Mouse (Mus musculus): ENCODE measurements around the gene Slc25a21. TPM values are rescaled to one million over a fixed set of nuclear protein-coding genes. Genes with fewer than 3 reads are reported as not detected.

Gene Slc25a21
- polyA plus RNA-seq, 1 experiment: 0.62 TPM

DNA sequence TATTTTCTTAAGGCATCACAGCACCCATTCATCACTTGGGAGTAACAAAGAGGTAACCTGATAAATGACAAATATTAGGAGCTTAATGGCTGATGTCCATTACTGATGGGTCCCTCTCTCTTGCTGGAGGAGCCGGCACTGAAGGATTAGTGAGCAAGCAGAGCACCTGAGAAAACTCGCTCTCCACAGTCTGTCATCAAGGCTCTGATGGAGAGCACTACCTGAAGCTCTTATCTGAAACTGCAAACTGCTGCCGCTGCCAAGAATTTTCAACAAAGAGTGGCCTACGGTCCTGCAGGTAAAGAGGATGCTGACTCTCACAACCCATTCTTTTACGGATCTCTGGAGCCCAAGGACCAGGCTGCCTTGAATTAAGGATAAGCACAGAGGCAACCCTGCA lies 372.6 kb downstream of the Slc25a21 start:
- Histone ChIP-seq H3K27ac (ENCODE audit: insufficient read depth, low read length) (no peak overlapping the region), H3K4me3 (replicated peaks; ENCODE audit: insufficient read depth, low read depth, low read length) (no peak overlapping the region), H3K4me1 (ENCODE audit: control insufficient read depth, insufficient read depth, low read length) (no peaks in the 10 kb centered on the region), H3K27me3 (ENCODE audit: control insufficient read depth, insufficient read depth, low read length) (no peaks in the 10 kb centered on the region)
- DNase-seq: no peak
- 84% methylated on average over 5 of the region's 5 CpGs for WGBS
- TF ChIP-seq POLR2A (IDR thresholded peaks at IDR 0.05; ENCODE audit: borderline replicate concordance, insufficient read depth, low read length) (no peak), CTCF (IDR thresholded peaks at IDR 0.05; ENCODE audit: borderline replicate concordance, insufficient read depth, low read depth, low read length) (no peak)

DNA sequence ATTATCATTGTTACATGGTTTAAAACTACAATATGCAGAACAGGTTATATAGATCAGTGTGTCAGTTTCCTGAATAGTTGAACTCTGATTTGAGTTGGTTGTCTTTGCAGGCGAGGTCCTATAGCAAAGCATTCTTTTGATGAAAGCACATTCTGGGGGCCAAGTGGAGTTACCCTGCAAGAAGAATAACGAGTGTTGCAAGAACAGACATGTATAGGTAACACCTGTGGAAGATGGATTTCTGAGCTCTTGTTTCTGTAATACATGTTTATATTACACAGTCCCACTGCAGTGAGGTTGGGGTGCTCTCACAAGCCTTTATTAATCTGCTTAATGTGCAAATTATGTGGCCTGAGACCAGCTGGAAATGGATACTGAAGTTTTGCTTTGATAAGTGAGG lies 375.1 kb downstream of the Slc25a21 start:
- no peak overlapping the region for H3K27ac ChIP-seq (ENCODE audit: insufficient read depth, low read length)
- no peak overlapping the region for H3K4me3 ChIP-seq (replicated peaks; ENCODE audit: insufficient read depth, low read depth, low read length)
- H3K4me1 ChIP-seq (ENCODE audit: control insufficient read depth, insufficient read depth, low read length): no peaks in the 10 kb centered on the region
- H3K27me3 ChIP-seq (ENCODE audit: control insufficient read depth, insufficient read depth, low read length): no peaks in the 10 kb centered on the region
- WGBS: 66% methylated on average over 2 of the region's 2 CpGs
- DNase-seq: no peak
- TF ChIP-seq CTCF (IDR thresholded peaks at IDR 0.05; ENCODE audit: borderline replicate concordance, insufficient read depth, low read depth, low read length): no peak
- no peak for TF ChIP-seq POLR2A (IDR thresholded peaks at IDR 0.05; ENCODE audit: borderline replicate concordance, insufficient read depth, low read length)

DNA sequence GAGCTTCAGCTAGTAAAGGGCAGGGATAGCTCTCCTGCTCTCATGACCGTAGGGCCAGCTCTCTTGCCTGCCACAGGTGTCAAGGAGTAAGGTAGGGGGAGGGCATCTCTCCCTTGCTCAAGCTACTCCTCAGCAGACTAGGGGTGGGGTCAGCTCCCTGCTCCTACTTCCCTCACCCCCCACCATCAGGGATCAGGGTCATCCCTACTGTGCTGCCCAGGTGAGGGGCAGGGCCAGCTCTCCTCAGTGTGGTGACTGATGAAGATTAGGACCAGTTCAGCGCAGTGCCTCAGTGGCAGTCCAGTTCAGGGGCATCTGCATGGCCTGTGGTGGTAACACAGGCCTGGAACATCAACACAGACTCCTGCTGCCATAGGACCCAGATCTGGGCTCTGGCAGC lies 376.7 kb downstream of the Slc25a21 start:
- H3K4me3 ChIP-seq (replicated peaks; ENCODE audit: insufficient read depth, low read depth, low read length): no peak overlapping the region
- TF ChIP-seq CTCF (IDR thresholded peaks at IDR 0.05; ENCODE audit: borderline replicate concordance, insufficient read depth, low read depth, low read length): no peak
- TF ChIP-seq POLR2A (IDR thresholded peaks at IDR 0.05; ENCODE audit: borderline replicate concordance, insufficient read depth, low read length): no peak
- 92% methylated on average over 2 of the region's 2 CpGs for WGBS

DNA sequence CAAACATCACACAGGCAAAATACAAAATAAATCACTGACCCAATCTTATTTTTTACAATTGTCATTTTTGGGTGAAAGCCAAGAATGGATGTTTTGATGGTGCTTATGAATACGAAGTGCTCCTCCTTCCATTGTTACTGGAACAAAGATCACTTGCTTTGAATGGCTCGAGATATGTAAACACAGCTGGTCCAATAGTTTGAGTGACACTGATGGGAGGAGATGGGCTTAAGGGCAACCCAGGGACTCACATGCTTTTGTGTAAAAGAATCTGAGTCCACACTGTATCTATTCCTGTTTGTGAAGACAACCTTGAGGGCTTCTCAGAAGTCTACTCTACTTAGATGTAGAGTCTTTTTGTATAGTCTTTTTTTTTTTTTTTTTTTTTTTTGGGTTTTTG lies 389.8 kb downstream of the Slc25a21 start:
- H3K4me3 ChIP-seq (replicated peaks; ENCODE audit: insufficient read depth, low read depth, low read length): no peak overlapping the region
- TF ChIP-seq CTCF (IDR thresholded peaks at IDR 0.05; ENCODE audit: borderline replicate concordance, insufficient read depth, low read depth, low read length): no peak
- no peak for TF ChIP-seq POLR2A (IDR thresholded peaks at IDR 0.05; ENCODE audit: borderline replicate concordance, insufficient read depth, low read length)
- 37% methylated on average over 2 of the region's 2 CpGs for WGBS

More for the DNA sequence above, 376.7 kb downstream of the Slc25a21 start:
- no peaks in the 10 kb centered on the region for H3K4me1 ChIP-seq (ENCODE audit: control insufficient read depth, insufficient read depth, low read length)
- DNase-seq: no peak
- no peaks in the 10 kb centered on the region for H3K27me3 ChIP-seq (ENCODE audit: control insufficient read depth, insufficient read depth, low read length)
- H3K27ac ChIP-seq (ENCODE audit: insufficient read depth, low read length): no peak overlapping the region

DNA sequence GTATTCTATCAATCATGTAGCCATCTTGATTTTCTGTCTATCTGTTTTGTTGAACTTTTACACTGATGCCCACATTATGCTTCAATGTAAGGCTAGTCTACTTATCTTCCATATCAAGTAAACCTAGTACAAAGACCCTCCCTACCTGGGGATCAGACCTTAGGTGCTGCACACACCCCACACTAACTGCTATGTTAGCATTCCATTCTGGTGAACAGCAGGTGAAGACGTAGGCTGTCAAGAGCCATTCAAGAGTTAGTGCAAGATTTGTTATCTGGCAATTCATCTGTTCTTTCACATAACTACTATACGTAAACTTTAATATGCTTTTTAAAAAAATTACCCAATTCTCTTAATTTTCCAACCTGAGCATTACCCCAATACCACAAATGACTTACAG lies 390.2 kb downstream of the Slc25a21 start:
- Histone ChIP-seq H3K4me1 (ENCODE audit: control insufficient read depth, insufficient read depth, low read length) (no peaks in the 10 kb centered on the region), H3K4me3 (replicated peaks; ENCODE audit: insufficient read depth, low read depth, low read length) (no peak overlapping the region), H3K27ac (ENCODE audit: insufficient read depth, low read length) (no peak overlapping the region), H3K27me3 (ENCODE audit: control insufficient read depth, insufficient read depth, low read length) (no peaks in the 10 kb centered on the region)
- TF ChIP-seq CTCF (IDR thresholded peaks at IDR 0.05; ENCODE audit: borderline replicate concordance, insufficient read depth, low read depth, low read length): no peak
- no peak for TF ChIP-seq POLR2A (IDR thresholded peaks at IDR 0.05; ENCODE audit: borderline replicate concordance, insufficient read depth, low read length)
- WGBS: 94% methylated on average over 2 of the region's 2 CpGs
- DNase-seq: no peak

More for the DNA sequence above, 389.8 kb downstream of the Slc25a21 start:
- H3K27ac ChIP-seq (ENCODE audit: insufficient read depth, low read length): no peak overlapping the region
- H3K27me3 ChIP-seq (ENCODE audit: control insufficient read depth, insufficient read depth, low read length): no peaks in the 10 kb centered on the region
- DNase-seq: no peak
- no peaks in the 10 kb centered on the region for H3K4me1 ChIP-seq (ENCODE audit: control insufficient read depth, insufficient read depth, low read length)

DNA sequence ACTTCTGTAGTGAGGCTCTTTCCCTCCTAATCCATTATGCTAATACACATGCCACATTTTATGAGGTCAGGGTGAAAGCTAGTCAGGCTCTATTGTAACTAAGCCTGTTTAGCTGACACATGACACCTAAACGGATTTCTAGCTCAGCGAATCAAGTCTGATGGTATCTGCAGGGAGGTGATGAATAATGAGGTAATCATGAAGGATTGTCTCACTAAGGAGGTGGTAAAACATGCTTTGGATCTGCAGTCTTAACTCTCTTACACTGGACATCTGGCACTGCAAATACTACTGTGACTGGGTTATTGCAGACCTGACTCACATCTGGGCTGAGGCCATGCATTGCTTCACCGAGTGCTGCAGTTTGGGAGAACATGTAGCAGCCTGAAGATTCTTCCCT lies 392.8 kb downstream of the Slc25a21 start:
- no peak overlapping the region for H3K4me3 ChIP-seq (replicated peaks; ENCODE audit: insufficient read depth, low read depth, low read length)
- TF ChIP-seq POLR2A (IDR thresholded peaks at IDR 0.05; ENCODE audit: borderline replicate concordance, insufficient read depth, low read length): no peak
- TF ChIP-seq CTCF (IDR thresholded peaks at IDR 0.05; ENCODE audit: borderline replicate concordance, insufficient read depth, low read depth, low read length): no peak
- H3K4me1 ChIP-seq (ENCODE audit: control insufficient read depth, insufficient read depth, low read length): no peaks in the 10 kb centered on the region
- DNase-seq: no peak
- no peak overlapping the region for H3K27ac ChIP-seq (ENCODE audit: insufficient read depth, low read length)
- 62% methylated on average over 3 of the region's 3 CpGs for WGBS
- no peaks in the 10 kb centered on the region for H3K27me3 ChIP-seq (ENCODE audit: control insufficient read depth, insufficient read depth, low read length)

DNA sequence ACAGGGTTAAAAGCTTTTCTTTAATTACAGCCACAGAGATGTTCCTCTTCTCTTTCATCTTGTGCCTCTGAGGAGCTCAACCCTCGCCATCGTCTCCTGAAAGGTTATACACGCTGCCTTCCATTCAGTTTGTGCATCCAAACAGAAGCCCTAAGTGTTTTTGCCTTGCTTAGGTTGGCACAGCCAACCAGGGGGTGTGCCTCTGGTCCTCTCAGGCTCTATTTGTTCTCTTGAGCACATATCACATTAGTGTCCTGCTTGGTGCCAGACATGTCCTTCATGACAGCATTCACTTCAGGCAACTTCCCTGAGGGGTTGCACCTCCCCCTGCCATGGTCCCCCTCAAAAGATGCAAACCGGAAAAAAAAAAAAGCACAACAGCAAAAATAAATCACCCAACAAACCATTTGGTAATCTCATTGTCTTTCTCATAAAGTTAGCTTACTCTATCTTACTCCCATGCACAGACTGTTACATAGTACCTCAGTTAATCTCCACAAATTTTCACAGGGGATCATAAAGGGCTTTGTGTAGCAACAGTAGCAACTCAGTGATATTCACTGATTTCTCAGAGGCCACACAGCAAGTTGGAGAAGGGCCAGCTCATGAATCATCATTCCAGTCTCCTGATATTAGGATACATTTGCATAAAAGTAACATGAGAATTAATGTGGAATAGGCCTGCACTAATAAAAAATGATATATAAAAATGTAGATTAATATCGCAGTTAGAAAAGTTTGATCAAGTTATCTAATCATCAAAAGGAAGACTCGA lies 398.4 kb downstream of the Slc25a21 start:
- Histone ChIP-seq H3K27me3 (ENCODE audit: control insufficient read depth, insufficient read depth, low read length) (no peaks in the 10 kb centered on the region), H3K4me1 (ENCODE audit: control insufficient read depth, insufficient read depth, low read length) (no peaks in the 10 kb centered on the region), H3K27ac (ENCODE audit: insufficient read depth, low read length) (no peak overlapping the region), H3K4me3 (replicated peaks; ENCODE audit: insufficient read depth, low read depth, low read length) (no peak overlapping the region)
- 33% methylated on average over 6 of the region's 6 CpGs for WGBS
- TF ChIP-seq POLR2A (IDR thresholded peaks at IDR 0.05; ENCODE audit: borderline replicate concordance, insufficient read depth, low read length): no peak
- TF ChIP-seq CTCF (IDR thresholded peaks at IDR 0.05; ENCODE audit: borderline replicate concordance, insufficient read depth, low read depth, low read length): no peak
- DNase-seq: no peak

DNA sequence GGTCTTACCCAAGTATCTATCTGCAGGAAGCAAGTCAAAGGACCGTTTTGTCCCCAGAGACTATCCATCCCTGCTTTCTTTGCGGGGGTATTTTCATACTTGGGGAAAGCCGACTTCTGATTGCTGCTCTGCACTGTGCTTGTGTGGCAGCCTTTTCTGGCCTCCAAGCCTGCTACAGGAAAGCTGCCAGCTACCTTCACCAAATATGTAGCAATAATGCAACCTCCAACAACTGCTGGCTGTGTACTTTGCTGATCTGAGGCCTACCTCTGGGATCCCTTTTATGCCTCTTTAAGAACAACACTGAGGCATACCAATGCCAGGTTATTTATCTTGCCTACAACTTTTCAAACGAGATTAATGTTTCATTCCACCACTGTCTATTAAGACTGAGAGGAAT lies 408.0 kb downstream of the Slc25a21 start:
- no peak overlapping the region for H3K27ac ChIP-seq (ENCODE audit: insufficient read depth, low read length)
- peaks cover 2% of the 10 kb centered on the region; the same call in 1 of the 2 replicates for H3K4me1 ChIP-seq (ENCODE audit: control insufficient read depth, insufficient read depth, low read length)
- no peak for DNase-seq
- H3K27me3 ChIP-seq (ENCODE audit: control insufficient read depth, insufficient read depth, low read length): no peaks in the 10 kb centered on the region
- H3K4me3 ChIP-seq (replicated peaks; ENCODE audit: insufficient read depth, low read depth, low read length): no peak overlapping the region
- 67% methylated on average over 4 of the region's 4 CpGs for WGBS
- TF ChIP-seq POLR2A (IDR thresholded peaks at IDR 0.05; ENCODE audit: borderline replicate concordance, insufficient read depth, low read length) (no peak), CTCF (IDR thresholded peaks at IDR 0.05; ENCODE audit: borderline replicate concordance, insufficient read depth, low read depth, low read length) (no peak)
